Mouse (Mus musculus) heart, adult 2 months (tissue): ENCODE measurements at regions not wholly inside any gene's neighbourhood (a gene's known extent, or its start where the extent isn't known, plus 50 kb on each side); places are given as distances from the start of the nearest gene placed in this dataset.
"Not testable (repeated sequence)": the region's sequence is repeated elsewhere in the genome, so short reads cannot be mapped to it uniquely, and the experiment has no call there.

Experiments
- DNase-seq, 2 experiments: peaks; one replicate each; pipeline ENCODE4 v3.0.0; 2021
- H3K27ac ChIP-seq: fragments of 200-600 bp; 2 replicates; pipeline ENCODE4 v1.8.1; 2022
- H3K27me3 ChIP-seq: fragments of 200-500 bp; 2 replicates; pipeline ENCODE4 v1.6.1; 2012; ENCODE audit warnings: mild to moderate bottlenecking, low read length, inconsistent platforms, mixed read lengths; ENCODE audit not compliant: control insufficient read depth, insufficient read depth
- H3K36me3 ChIP-seq: fragments of 200-500 bp; 2 replicates; pipeline ENCODE4 v1.6.1; 2012; ENCODE audit warnings: low read length, inconsistent platforms; ENCODE audit not compliant: control insufficient read depth, insufficient read depth
- H3K4me1 ChIP-seq: fragments of 200-500 bp; 2 replicates; pipeline ENCODE4 v1.6.1; 2011; ENCODE audit warnings: low read length; ENCODE audit not compliant: control insufficient read depth, insufficient read depth
- H3K4me3 ChIP-seq: fragments of 200-600 bp; 2 replicates; pipeline ENCODE4 v1.8.1; 2022
- H3K79me2 ChIP-seq: fragments of 200-500 bp; replicated peaks from 2 replicates; pipeline ENCODE4 v1.6.1; 2012; ENCODE audit warnings: mild to moderate bottlenecking, inconsistent platforms, low read length, moderate library complexity, mixed read lengths; ENCODE audit not compliant: control insufficient read depth, insufficient read depth
- H3K9ac ChIP-seq: fragments of 200-500 bp; 2 replicates; pipeline ENCODE4 v1.6.1; 2012; ENCODE audit warnings: low read depth, mild to moderate bottlenecking, control low read depth, inconsistent platforms, low read length, mixed read lengths
- CTCF ChIP-seq: fragments of 200-600 bp; IDR thresholded peaks from 2 replicates; pipeline ENCODE4 v1.8.1; 2022; ENCODE audit warnings: antibody characterized with exemption, mild to moderate bottlenecking, moderate library complexity
- EP300 ChIP-seq: fragments of 200-500 bp; IDR thresholded peaks from 2 replicates; pipeline ENCODE4 v1.6.1; 2011; ENCODE audit warnings: low read depth, low read length, control low read depth; ENCODE audit not compliant: insufficient read depth
- POLR2A ChIP-seq: fragments of 200-500 bp; IDR thresholded peaks from 2 replicates; pipeline ENCODE4 v1.6.1; 2011; ENCODE audit warnings: mild to moderate bottlenecking, low read depth, low read length, control low read depth; ENCODE audit not compliant: insufficient read depth
- WGBS: fragments of 180-500 bp; shearing (Covaris S2); methylation state at CpG from one replicate; pipeline ENCODE4 v1.1.7; 2018; 5-methylcytosine and 5-hydroxymethylcytosine counted together
- intact Hi-C: fragments of 180-260 bp; cut with DNase I; formaldehyde crosslinking; loops from one replicate; pipeline ENCODE4 v1.15.1; 2025

GRCm38 (mm10) chr15:5817901-5818576 lies 481.5 kb upstream of the Dab2 start:
- no peak for DNase-seq
- intact Hi-C loops: no loop called here

GRCm38 (mm10) chr15:5839963-5840362 lies 459.6 kb upstream of the Dab2 start:
- Histone ChIP-seq H3K27ac (no peak overlapping the region), H3K79me2 (no peaks in the 10 kb centered on the region), H3K4me3 (no peak overlapping the region), H3K36me3 (no peaks in the 10 kb centered on the region), H3K27me3 (no peaks in the 10 kb centered on the region), H3K4me1 (no peaks in the 10 kb centered on the region), H3K9ac (no peak overlapping the region)
- TF ChIP-seq CTCF (no peak), POLR2A (no peak), EP300 (no peak)
- intact Hi-C loops: no loop called here
- WGBS: 66% methylated on average over 4 of the region's 4 CpGs
- no peak for DNase-seq

More at GRCm38 (mm10) chr15:5817901-5818576, 481.5 kb upstream of the Dab2 start:
- WGBS: 52% methylated on average over 7 of the region's 7 CpGs
- H3K4me3 ChIP-seq: no peak overlapping the region
- no peaks in the 10 kb centered on the region for H3K79me2 ChIP-seq
- H3K9ac ChIP-seq: no peak overlapping the region
- no peaks in the 10 kb centered on the region for H3K27me3 ChIP-seq
- H3K36me3 ChIP-seq: no peaks in the 10 kb centered on the region
- no peak for TF ChIP-seq EP300
- TF ChIP-seq POLR2A: no peak
- no peak for TF ChIP-seq CTCF
- no peak overlapping the region for H3K27ac ChIP-seq
- no peaks in the 10 kb centered on the region for H3K4me1 ChIP-seq

- H3K79me2 ChIP-seq, H3K4me3 ChIP-seq, H3K27ac ChIP-seq, H3K27me3 ChIP-seq, DNase-seq, H3K9ac ChIP-seq, intact Hi-C loops, H3K4me1 ChIP-seq, H3K36me3 ChIP-seq: not testable (repeated sequence)
- 86% methylated on average over 15 of the region's 15 CpGs for WGBS
Observed at GRCm38 (mm10) chr15:5841369-5842149, 458.0 kb upstream of the Dab2 start.

GRCm38 (mm10) chr15:5846571-5846970 lies 453.0 kb upstream of the Dab2 start:
- no peaks in the 10 kb centered on the region for H3K27me3 ChIP-seq
- no peaks in the 10 kb centered on the region for H3K36me3 ChIP-seq
- H3K4me1 ChIP-seq: no peaks in the 10 kb centered on the region
- DNase-seq: no peak
- intact Hi-C loops: no loop called here
- no peak overlapping the region for H3K27ac ChIP-seq
- H3K79me2 ChIP-seq: no peaks in the 10 kb centered on the region
- WGBS: 85% methylated on average over 5 of the region's 5 CpGs
- no peak for TF ChIP-seq POLR2A
- no peak for TF ChIP-seq CTCF
- TF ChIP-seq EP300: no peak
- no peak overlapping the region for H3K9ac ChIP-seq
- H3K4me3 ChIP-seq: no peak overlapping the region

- Histone ChIP-seq H3K79me2 (no peaks in the 10 kb centered on the region), H3K27me3 (no peaks in the 10 kb centered on the region), H3K27ac (no peak overlapping the region), H3K9ac (no peak overlapping the region), H3K4me1 (no peaks in the 10 kb centered on the region), H3K4me3 (no peak overlapping the region), H3K36me3 (no peaks in the 10 kb centered on the region)
- intact Hi-C loops: no loop called here
- DNase-seq: no peak
- no peak for TF ChIP-seq CTCF
- TF ChIP-seq POLR2A: no peak
- TF ChIP-seq EP300: no peak
- WGBS: 92% methylated on average over 3 of the region's 3 CpGs
Observed at GRCm38 (mm10) chr15:5847413-5848100, 452.0 kb upstream of the Dab2 start.

- Histone ChIP-seq H3K36me3 (no peaks in the 10 kb centered on the region), H3K27me3 (no peaks in the 10 kb centered on the region), H3K79me2 (no peaks in the 10 kb centered on the region), H3K4me1 (no peaks in the 10 kb centered on the region), H3K9ac (no peak overlapping the region), H3K27ac (no peak overlapping the region), H3K4me3 (no peak overlapping the region)
- intact Hi-C loops: no loop called here
- DNase-seq: no peak
- WGBS: 22% methylated on average over 3 of the region's 3 CpGs
- TF ChIP-seq EP300 (no peak), CTCF (no peak), POLR2A (no peak)
Observed at GRCm38 (mm10) chr15:5852523-5852922, 447.1 kb upstream of the Dab2 start.
